Mouse (Mus musculus) adrenal gland (tissue): Measurements from ENCODE around the gene Isg20l2.

Source experiments
- intact Hi-C: fragments of 180-260 bp; cut with DNase I; formaldehyde crosslinking; loops from one replicate; pipeline ENCODE4 v1.15.1; 2025

The Isg20l2 gene

DNA sequence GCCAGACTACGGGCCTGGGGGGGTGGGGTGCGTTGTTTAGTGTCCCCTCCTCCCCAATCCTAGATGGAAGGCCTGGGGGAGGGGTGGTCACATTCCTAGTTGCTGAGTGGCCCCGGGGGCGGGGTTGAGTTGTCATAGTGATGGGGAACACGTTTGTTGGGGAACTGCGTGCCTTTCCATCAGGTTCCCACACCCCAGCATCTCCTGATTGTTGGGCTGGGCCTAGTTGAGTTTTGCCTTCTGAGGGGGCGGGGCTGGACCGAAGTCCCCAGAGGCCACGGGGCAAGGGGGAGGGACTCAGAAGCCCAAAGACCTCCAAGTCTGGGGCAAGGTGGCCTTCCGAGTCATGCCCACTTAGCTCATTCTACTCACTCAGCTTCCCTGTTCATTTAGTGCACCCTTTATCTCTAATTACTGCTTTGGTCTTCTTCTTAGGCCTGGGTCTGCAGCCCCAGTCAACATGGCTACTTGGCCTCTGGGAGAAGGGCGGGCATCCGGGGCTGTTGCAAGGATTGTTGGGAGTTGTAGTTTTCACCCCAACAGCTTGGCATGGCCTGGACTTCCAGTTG is 19.5 kb upstream of the Isg20l2 start:
- intact Hi-C loops = no loop called here

DNA sequence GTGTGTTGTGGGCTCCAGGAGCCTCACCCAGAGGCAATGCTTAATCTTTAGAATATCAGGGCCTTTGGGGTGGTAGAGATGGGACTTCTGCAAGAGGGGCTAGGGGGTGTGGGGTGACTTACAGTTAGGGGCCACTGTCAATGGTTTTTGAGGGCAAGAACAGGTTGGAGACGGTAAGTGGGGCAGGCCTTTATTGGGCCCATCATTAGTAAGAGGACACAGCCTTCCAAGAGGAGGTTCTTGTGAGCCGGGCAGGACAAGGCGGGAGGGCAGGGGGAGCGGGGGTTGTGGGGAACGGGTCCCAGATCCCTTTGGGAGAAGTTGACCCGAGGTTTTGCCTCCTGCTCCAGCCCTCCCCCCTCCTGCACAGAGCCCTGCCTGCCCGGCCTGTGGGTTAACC is 16.6 kb upstream of the Isg20l2 start:
- intact Hi-C loops = no loop called here

DNA sequence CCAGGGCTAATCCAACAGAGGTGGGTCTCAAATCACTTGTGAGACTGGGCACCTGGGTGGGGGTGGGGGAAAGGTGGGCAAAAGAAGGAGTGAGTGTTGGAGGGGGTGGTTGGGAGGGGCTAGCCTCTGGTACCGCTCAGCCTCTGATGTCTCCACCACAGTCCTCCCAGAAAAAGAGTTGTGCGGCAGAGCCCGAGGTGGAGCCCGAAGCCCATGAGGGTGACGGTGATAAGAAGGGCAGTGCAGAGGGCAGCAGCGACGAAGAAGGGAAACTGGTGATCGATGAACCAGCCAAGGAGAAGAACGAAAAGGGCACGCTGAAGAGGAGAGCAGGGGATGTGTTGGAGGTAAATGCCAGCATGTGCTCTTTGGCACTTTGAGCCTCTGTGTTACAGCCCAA is 16.2 kb upstream of the Isg20l2 start:
- intact Hi-C loops = no loop called here

DNA sequence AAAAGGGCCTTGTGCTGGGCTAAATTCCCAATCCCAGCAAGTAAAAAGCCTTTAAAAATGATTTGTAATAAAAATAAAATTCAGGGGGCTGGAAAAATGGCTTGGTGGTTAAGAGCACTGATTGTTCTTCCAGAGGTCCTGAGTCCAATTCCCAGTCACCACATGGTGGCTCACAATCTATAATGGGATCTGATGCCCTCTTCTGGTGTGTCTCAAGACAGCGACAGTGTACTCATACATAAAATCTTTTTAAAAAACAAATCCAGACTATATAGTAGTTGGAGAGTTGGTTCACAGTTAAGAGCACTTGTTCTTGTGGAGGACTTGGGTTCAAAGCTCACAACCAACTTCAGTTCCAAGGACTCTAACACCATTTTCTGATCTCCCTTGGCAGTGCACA is 13.1 kb upstream of the Isg20l2 start:
- intact Hi-C loops = no loop called here

DNA sequence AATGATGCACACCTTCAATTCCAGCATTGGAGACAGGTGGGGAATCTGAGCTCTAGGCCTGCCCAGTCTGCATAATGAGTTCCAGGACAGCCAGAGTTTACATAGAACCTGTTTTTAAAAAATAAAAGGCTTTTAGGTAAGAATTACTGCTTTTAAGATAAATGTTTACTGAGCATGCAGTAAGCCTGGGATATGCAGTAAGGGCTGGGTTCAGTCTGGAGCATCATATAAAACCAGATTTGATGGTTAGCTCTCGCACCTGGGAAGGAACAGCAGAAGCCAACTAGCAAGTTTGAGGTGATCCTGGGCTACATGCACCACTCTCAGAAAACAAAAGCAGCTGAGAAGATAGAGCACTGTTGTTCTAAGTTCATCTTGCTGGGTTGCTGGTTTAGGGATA is 11.6 kb upstream of the Isg20l2 start:
- intact Hi-C loops = no loop called here

DNA sequence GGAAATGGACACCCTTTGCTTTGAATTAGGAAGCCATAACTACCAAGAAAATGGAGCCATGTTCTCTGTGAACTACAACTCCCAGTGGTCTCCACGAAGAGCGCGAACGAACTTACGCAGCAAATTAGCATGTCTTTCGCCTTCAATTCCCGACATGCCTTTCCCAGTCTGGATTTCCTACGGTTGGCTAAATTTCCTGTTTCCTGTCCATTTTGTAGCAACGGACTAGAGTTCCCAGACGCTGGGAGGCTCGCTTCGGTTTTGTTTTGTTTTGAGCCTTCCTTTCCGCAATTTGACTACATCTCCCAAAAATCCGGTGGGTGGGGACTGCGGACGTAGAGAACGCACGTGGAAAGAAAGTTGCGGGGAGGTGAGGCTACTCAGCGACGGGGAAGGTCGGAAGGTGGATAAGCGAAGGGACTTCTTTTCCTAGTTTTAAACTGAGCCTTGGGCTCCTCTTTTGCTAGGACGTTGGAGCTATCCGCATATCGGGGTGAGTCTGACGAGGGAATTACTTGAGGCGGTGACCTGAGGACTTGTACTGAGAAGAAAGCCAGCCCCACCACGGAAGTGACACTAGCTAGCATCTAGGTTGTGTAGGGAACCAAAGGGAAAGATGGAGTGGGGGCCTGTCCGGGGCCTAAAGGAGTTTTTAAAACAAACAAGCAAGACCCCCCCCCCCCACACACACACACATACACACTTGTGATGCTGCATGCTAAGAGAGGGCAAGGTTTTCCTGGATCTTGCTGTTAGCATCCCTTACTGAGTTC is 10.6 kb upstream of the Isg20l2 start, which contains the start of gene Mrpl24:
TSS of gene Mrpl24 (plus strand) at position 171 of the 773 bp plus-strand sequence.
- intact Hi-C loops = no loop called here

DNA sequence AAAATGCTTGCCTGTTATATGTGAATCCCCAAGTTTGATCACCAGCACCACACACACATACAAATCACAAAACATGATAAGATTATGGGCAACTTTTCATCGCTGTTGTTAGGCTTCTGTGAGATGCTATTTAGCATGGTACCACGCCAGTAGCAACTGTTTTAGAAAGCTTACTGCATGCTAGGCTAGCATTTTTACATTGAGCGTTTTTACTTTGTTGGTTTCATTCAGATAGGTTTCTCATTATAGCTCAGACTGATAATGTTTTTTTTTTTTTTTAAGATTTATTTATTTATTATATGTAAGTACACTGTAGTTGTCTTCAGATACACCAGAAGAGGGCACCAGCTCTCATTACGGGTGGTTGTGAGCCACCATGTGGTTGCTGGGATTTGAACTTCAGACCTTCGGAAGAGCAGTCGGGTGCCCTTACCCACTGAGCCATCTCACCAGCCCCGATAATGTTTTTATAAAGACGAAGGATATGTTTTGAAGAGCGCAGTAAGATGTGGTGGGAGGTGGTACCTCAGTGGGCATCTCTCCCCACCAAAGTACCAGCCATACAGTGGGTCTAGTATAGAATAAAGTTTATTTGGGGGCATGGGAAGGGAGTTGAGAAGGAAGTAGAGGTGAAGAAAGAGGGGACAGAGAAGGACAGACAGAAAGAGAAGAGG is 9.7 kb upstream of the Isg20l2 start:
- intact Hi-C loops = no loop called here

DNA sequence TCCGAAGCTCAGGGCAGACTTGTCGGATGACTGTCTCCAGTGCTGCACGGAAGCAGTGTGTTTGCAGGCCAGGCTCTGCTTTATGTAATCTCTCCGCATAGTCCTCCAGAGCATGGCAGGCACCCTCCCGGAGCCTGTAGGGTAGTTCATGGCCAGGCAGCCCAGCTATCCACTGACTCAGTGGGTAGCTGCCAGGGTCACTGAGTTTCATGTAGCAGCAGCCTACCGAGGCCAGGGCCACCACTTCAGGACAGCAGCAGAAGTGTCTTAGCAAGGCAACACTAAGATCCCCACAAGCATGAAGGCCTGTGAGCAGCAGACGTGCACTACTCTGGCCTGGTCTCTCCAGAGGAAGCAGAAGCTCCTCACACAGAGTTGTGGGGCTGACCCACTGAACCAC is 5.1 kb upstream of the Isg20l2 start:
- intact Hi-C loops = no loop called here

DNA sequence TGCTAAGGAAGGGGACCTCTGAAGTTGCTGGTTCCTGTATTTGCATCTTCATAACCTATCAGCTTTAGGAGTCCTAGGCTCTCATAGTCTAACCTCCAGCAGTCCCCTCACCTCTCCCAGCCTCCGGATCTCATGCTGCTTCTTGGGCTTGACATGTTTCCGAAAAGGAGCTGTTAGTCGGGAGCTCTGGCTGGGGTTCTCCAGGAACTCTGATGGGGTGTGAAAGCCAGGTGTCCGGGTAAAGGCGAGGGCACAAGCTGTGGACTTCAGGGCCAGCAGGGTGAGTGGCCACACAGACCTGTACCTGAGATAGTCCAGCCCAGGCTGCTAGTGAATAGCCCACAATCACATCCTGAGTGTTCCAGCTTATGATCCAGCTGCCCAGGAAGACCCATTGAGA is 2.7 kb upstream of the Isg20l2 start:
- intact Hi-C loops = no loop called here

DNA sequence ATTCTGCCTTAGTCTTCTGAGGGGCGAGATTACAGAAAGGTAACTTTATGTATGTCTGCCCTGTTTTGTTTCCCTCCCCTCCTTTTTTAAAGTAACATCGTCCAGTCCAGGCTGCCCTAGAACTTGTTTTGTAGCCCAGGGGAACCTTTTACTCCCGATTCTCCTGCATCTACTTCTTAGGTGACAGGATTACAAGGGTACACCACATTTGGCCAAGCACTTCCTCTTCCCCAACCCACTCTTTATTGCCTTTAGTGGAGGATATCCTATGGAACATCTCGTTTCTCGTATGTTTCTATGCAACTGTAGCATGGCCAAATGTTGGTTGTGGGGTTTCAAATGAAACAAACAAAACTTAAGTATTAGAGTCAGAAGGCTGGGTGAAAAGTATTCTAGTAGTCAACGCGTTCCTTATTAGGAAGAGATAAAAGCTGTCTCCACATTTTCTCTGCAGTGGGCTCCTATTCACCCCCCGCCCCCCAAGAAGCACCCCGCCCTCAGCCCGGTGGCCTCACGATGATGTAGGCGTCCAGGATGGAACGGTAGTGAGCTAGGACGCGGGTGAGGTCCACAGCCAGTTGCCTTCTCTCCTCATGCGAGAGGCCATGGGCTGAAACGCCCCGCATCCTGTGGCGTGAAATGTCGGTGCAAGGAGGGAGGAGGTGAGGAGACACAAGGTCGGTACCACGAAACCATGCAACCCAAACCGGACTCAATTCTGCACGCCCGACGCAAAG is 605 bp upstream of the Isg20l2 start:
- intact Hi-C loops = loop anchor here (10.0 kb wide), 2 partner anchors 55 to 145 kb away; partner anchors contain the start of gene Ttc24

DNA sequence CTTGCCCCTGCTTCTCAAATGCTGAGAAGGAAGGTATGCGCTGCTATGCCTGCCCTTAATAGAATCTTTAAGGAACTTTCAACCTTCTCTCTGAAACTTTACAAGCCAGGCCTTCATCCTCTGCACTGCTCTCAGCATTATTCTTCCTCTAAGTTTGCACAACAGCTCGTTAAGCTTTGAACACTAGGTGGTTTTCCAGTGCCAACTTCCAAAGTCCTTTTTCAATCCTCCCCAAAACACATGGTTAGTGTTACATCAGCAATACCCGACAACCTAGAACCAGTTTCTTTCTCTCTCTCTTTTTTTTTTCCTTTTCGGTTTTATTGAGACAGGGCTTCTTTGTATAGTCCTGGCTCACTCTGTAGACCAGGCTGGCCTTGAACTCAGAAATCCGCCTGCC is 3.9 kb downstream of the Isg20l2 start:
- intact Hi-C loops = loop anchor here (10.0 kb wide), 2 partner anchors 51 to 141 kb away; partner anchors contain the start of gene Ttc24

DNA sequence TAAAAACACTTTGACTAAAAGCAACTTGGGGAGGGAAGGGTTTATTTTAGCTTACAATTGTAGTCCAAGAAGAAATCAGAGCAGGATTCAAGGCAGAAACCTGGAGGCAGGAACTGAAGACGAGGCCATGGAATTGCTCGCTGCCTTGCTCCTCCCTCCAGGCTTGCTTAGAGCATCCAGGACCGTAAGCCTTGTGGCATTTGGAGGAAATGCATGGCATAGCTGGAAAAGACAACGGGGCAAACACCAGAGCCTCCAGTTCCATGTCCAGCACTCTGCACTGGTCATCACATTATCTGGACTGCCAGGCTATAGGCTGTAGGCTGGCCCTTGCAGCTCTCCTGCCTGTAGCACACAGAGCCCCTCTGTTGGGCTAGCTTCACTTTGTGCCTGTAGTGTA is 4.4 kb downstream of the Isg20l2 start:
- intact Hi-C loops = loop anchor here (10.0 kb wide), 2 partner anchors 50 to 140 kb away; partner anchors contain the start of gene Ttc24

DNA sequence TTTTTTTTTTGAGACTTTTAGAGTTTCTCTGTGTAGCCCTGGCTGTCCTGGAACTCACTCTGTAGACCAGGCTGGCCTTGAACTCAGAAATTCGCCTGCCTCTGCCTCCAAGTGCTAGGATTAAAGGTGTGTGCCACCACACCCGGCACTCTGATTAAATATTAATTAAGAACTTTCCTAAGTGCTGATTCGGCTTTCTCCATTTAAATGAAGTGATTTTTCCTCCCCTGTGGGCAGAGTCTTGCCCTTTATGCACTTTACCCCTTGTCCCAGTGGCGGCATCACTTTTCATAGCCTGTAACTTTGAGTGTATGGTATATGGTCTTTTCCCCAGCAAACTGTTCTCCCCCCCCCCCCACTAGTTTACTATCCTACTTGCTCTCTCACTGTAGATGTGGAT is 5.1 kb downstream of the Isg20l2 start:
- intact Hi-C loops = loop anchor here (10.0 kb wide), 2 partner anchors 50 to 140 kb away; partner anchors contain the start of gene Ttc24

DNA sequence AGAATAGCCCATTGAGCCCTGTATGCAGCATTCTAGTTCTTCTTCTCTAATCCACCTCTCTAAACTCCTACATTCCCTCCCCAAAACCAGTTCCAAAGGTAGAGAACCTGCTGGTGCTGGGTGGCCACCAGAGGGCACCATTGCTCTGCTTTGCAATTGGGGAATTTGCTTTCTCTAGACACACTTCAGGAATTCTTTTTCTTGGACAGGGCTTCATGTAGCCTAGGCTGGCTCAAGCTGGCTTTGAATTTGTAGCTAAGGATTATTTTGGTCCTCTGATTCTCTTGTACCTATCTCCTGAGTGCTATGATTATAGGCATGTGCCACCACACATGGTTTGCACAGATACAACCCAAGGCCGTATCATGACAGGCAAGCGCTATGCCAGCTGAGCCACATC is 5.7 kb downstream of the Isg20l2 start:
- intact Hi-C loops = loop anchor here (10.0 kb wide), 2 partner anchors 49 to 139 kb away; partner anchors contain the start of gene Ttc24

DNA sequence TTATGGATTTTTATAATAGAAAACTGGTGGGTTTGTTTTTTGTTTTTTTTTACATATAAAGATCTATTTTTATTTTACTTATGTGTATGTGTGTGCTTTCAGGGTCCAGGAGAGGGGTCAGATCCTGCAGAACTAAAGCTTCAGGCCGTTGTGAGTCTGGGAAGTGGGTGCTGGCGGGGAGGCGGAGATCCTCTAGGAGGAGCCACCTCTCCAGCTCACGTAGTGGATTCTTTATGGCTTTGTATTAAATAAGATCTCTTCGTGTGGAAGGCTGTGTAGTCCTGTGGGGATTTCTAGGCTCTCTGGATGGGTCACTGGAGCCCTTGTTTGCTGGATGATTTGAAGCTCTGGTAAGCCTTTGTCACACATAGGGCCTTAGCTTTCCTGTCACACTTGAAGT is 10.5 kb downstream of the Isg20l2 start:
- intact Hi-C loops = no loop called here

DNA sequence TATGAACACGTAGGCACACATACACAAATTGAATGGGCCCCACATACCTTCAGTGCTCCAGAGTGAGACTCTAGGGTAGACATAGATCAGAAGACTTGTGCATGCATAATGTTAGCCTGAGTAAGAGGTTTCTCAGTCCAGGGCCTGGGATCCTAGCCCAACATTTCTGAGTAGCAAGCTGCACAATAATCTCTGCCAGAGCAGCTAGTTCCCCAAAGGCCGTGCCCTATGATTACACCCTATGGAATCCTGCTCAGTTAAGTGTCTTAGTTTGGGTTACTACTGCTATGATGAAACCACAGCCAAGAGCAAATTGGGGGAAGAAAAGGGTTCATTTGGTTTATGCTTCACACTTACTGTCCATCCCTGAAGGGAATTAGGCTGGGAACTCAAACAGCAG is 12.4 kb downstream of the Isg20l2 start:
- intact Hi-C loops = no loop called here

DNA sequence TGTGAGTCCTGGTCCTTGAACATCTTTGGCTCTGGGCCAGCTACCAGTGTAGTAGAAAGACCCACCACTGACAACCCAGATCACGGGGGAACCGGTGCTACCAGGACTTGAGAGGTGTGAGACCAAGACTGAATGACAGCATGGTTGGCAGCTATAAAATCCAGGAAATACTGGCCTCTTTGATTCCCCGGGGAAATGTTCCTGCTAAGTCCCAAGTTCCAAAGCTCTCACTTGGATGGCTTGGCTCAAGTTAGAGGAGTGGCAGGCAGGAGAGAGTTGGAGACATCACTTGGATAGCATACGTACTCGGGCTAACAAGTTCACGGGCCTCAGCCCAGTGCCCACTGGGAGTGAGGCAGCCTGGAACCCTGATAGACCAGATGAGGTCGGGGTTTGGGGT is 13.5 kb downstream of the Isg20l2 start:
- intact Hi-C loops = no loop called here

DNA sequence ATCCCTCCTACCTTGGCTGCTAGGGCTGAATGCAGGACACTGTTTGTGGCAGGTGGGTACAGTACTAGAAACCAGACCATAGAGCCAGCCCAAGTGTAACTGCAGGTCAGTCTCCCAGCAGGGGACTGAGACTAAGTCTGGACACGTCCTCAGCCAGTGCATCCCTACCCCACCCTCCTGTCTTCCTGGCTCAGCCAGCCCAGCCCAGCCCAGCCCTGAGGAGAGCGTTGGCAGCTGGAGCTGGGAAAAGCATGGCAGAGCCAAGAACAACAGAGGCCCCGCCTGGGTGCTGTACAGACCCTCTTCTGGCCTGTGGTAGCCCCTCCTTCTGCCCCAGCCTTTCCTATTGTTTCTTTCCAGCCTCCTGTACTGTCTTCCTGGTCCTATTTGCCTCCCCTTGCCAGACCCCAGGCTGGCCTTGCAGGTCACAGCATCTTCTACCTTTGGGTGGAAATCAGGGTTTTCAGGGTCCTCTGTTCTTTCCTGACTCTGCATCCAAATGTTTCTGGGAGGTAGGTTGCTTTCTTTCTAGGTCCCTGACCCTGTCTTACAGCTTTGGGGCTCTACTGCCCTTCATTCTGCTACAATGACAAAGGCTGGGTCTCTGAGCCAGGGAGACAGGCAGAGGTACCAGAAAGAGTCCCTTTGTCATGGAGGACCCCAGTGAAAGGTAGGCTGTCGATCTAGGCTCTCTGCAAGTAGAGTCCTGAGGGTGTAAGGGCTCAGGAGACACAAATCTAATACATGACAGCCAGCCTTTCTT is 14.9 kb downstream of the Isg20l2 start:
- intact Hi-C loops = no loop called here

DNA sequence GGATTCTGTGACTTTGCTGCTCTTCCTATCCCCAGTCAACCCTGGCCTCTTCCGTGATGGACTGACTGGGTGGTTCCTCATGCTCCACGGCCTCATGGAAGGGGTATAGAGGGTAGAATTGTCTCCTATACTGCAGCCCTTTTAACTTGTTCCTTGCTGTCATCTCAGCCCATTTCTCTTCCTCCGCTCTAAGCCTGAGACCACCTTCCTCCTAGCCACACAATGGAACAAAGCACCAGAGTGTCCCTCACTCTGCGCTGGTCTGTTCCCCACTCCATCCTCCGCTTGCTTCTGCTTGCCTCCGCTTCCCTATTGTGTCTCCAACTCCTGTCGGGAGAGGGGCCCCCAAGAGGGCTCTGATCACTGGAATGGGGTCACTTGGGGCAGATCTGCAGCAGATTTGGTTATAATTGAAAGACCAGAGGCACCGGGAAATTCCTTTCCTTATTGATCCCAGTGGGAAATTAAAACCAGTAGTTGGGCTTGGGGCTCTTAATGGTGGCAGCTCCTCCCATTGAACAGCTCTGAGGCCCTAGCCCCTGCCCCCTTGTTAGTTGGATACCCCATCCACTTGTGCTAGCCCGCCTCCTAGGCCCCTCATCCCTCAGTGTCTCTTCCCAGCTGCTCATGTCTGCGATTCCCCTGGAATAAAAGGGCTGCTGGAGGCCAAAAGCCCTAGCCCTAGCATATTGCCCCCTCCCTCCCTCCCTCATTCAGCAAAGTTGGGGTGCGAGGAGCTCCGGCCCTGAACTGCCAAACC is 15.8 kb downstream of the Isg20l2 start:
- intact Hi-C loops = no loop called here

DNA sequence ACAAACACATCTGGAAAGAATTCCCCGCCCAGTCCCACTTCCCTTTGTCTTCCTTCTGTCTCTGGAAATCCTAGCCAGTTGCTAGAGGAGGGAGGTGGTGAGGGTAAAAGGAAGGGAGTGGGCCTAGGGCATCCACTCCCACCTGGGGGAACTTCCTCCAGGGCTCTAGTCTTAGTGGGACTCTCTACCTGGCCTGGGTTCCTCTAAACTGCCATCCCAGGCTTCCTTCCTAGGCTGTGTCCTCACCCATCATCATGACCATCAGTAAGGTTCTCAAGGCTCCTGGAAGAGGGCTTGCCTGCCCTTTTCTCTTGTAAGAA is 16.4 kb downstream of the Isg20l2 start:
- intact Hi-C loops = no loop called here
